Mouse (Mus musculus) embryo, embryonic 11 days (tissue): ENCODE data around the gene Ccpg1.

Experiments used
- DNase-seq: peaks from one replicate; pipeline ENCODE4 v3.0.0-alpha.2; 2015

The Ccpg1 gene

DNA sequence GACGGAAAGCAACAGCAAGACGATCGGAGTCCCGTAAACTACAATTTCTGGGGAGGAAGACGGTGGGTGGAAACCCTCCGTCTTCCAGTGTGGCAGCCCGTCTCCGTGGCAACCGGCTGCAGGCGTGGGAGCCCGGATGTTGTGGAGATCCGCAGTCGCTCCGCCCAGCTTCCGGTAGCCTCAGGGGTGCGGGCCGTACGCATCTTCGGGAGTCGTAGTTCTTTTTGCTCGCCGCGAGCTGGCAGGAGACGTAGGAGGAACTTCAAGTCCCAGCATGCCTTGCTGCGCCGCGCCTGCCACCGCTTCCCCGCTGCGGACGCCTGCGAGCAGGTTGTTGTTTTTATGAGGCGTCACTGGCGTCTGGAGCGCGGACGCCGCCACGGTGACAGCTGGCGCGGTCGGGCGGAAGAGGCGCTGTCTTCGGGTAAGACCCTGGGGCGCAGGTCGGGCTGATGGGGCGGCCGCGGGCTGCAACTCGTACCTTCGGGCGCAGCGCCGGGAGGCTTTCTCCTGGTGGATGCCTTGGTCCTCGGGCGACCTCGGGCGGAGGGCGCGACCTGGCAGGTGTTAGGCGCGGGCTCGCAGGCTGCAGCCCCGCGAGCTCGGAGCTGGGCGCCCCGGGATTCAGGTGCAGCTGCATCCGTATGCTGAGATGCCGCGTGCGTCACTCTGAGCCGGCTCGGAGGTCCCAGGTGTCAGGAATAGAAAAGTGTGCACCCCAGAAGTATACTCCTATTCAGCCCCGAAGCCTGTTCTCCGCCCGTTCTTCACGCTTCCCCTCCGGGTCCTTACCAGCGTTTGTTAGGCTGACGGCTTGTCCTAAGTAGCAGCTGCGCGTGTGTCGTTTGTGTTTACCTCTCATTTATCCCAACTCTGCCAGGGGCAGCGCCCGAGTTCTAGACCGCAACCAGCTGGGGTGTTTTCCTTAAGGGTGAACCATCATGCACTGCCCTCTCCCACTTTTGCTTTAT lies at the start of gene Ccpg1, which contains the start of gene Ccpg1os:
Gene Ccpg1 (plus strand): TSS at position 180 of the 971 bp plus-strand sequence.
Gene Ccpg1os (minus strand): TSS at position 133 of the 971 bp plus-strand sequence.
- peak; percentile 98 for DNase-seq

DNA sequence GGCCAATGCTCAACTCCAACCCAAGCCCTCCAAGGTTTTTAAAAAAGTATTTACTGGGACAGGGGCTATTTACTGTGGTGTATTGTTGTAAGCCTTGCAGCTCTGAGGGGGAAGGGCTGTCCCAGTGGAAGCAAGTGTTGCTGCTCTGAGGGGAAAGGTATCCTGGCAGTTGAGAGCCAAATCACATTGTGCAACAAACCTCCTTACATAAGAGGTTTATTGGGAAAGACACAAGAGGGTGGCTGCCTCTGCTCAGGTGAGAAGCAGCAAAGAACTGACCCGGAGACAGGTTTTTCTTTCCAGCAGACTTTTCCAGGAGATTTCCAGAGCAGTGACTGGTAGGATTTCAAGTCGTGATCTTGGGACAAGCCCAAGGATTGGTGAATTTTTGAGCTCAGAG lies 48.9 kb upstream of the Ccpg1 start:
- DNase-seq = no peak

DNA sequence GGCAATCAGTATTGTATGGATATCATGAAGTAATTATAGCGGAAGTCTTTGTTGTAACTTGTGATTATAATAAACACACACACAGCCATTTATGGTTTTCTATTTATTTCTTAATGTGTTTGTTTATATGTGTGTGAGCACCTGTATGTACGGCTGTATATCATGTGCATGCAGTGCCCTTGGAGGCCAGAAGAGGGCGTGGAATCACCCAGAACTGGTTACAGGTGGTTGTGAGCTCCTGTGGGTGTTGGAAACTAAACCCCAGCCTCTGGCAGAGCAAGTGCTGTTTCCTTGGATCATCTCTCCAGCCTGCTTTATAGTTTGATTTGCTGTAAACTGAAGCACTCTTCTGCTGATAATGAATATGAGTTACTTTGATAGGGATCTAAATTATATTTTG lies 41.8 kb upstream of the Ccpg1 start:
- DNase-seq = no peak

DNA sequence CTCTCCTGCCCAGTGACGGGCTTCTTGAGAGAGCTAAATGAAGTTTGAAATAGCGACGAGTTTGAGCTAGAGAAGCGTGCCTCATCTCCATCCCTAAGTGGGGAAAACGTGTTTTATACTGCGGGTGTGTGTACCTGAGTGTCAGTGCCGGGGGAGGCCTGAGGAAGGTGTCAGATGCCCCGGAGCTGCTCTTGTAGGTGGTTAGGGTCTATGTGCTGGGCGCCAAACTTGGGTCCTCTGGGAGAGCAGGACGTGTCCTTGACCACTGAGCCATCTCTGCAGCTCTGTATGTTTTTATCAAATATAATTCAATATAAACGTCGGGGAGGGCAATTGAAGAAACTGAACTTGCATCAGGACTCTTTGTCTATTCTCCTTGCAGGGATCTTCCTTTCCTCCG lies 40.9 kb upstream of the Ccpg1 start:
- no peak for DNase-seq

DNA sequence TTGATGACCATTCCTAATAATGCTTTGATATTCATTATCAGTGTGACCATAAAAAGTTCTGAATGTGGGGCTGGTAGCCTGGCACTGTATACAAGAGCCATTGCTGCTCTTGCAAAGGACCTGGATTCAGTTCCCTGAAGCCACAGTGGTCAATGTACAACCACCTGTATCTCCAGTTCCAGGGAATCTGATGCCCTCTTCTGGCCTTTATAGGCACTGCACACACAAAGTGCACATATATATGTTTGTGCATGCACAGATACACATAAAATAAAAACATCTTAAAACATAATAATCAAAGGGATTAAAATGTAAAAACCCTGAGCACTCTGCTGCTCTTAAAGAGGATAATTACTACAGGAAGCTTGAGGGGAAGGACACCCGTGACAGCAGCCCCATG lies 38.2 kb upstream of the Ccpg1 start:
- DNase-seq = no peak

DNA sequence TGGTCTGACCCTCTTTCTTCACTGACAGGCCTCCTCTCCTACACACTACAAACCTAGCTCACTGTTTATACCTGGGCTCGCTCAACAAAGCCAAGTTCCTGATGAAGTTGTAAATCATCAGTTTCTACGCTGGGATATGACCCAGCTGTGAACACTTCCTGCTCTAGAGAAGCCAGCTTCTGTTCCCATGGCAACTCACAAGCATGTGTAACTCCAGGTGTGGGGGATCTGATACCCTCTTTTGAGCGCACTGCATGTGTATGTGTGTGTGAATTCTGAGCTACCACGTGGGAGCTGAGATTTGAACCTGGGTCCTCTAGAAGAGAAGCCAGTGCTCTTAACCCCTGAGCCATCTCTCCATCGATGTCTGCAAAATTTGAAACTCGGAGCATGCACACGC lies 35.7 kb upstream of the Ccpg1 start:
- peak; percentile 42 for DNase-seq

DNA sequence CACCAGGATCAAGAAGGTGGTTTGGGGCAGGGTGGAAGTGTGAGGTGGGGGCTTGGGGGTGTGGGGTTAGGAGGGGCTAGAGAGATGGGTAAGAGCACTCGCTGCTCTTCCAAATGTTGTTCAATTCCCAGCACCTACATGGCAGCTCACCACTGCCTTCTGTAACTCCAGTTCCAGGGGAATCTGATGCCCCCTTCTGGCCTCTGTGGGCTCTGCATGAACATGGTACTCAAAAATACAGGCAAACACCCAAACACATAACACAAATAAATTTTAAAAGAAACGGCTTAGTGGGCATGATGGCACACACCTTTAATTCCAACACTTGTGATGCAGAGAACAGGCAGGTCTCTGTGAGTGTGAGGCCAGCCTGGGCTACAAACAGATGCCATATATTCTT lies 30.5 kb upstream of the Ccpg1 start:
- peak; percentile 51 for DNase-seq

DNA sequence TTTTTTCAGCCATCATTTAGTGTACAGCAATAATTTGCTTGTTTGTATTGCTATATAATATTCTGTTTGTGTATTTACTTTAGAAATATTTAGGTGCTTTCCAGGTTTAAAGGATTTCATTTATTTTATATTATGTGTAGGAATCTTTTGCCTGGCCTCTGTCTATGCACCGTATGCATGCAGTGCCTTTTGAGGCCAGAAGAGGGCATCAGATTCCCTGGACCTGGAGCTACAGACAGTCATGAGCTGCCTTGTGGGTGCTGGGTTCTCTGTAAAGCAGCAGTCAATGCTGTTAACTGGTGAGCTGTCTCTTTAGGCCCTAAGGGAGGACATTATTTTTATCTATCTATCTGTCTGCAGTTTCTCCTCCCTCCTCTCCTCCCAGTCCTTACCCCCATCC lies 29.7 kb upstream of the Ccpg1 start:
- DNase-seq = peak; percentile 60

DNA sequence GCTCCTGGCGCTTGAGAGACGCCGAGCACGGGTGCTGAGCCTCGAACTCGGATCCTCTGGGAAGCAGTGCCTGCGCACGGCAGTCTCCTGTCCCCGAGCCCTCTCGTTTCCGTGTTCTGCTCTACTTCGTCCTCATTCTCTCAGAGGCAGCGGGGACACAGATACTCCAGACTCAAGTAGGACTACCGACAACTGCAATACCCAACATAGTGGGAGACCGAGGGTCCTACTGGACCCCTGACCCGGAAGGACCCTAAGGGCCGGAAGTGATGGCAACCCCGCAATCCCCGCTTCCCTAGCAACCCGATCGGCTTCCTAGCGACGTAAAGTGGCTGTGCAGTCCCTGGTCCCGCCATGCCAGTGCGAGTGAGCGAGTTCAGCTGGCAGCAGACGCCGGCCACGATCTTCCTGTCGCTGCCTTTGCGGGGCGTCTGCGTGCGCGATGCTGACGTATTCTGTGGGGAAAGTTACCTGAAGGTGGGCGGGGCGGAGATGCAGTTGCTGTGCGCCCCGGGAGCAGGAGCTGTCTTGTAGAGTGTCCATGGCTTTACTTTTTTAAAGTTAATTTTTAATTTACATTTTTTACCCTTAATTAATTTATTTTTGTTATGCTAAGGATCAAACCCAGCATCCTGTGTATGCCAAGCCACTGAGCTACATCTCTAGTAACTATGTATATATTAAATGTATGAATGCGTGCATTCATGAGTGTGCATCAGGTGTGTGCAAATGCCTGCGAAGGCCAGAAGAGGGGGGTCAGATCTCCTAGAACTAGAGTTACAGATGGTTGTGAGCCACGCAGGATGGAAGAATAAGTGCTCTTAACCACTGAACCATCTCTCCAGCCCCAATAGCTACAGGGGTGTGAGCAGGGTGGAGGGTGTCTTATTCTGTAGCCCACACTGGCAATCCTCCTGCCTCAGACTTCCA lies 26.4 kb upstream of the Ccpg1 start, which contains the start of the genes Dyx1c1 and Gm44503:
Gene Dyx1c1 (plus strand): TSS at position 265 of the 930 bp plus-strand sequence.
Gene Gm44503 (plus strand): TSS at position 332 of the 930 bp plus-strand sequence.
- DNase-seq = peak; percentile 94

DNA sequence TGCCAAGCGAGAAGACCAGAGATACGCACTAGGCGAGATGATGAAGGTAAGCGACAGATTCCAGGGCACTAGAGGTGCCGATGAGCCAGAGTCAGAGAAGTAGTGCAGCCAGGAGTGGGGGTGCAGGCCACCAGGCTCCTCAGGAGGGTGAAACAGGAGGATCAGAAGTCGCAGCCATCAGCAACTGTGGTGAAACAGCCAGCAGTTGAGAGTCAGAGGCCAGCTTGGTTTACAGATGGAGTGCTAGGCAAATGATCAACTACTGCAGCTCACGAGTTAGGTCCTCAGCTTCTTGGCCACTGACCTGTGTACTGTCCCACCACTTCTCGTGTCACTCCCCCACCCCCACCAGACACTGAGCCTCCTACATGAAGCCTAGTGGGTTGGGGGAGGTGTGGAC lies 23.9 kb upstream of the Ccpg1 start:
- DNase-seq = no peak

DNA sequence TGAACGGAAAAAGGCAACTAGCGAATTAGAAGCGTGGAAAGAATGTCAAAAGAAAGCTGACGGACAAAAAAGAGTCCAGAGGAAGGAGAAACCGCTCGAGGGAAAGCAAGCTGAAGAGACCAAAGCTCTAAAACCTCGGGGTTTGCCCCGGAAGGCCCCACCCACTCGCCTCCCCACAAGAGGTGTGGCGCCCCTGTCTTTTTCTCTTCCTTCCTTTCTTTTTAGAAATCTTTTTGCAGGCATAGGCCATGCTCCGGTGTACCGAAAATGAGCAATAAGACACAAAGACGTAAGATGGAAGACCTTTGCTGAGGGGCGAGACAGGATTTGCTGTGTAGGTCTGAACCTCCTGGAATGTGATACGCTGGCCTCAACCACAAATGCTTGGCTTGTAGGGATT lies 23.3 kb upstream of the Ccpg1 start:
- no peak for DNase-seq

DNA sequence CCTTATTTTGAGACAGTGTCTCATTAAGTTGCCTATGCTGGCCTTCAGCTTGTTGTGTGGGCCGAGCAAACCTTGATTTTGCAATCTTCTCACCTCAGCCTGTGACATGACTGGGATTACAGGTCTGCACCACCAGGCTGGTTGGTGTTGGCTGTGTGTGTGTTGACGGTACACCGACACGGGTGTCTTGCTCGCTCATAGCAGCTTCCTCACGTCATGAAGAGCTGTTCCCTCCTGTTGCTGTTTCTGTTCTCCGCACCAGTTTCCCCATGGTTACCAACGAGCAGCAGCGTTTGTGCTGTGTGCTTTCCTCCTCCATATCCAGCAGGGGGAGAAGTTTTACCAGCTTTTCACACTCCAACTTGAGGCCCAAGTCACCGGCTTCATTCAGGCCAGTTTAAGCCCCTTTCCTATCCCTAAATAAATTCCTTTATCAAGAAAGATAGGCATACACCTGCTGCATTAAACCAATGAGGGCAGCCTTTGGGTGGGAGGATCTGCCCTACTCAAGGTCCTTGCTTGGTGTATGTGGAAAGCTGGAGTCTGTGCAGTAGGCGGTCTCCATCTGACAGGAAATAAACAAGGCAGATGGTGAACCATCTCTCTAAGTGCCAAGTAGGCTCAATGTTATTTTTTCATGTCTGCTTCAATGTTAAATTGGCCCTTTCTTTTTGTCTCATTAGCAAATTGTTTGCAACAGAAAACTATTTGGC lies 16.7 kb upstream of the Ccpg1 start:
- DNase-seq = peak; percentile 62

DNA sequence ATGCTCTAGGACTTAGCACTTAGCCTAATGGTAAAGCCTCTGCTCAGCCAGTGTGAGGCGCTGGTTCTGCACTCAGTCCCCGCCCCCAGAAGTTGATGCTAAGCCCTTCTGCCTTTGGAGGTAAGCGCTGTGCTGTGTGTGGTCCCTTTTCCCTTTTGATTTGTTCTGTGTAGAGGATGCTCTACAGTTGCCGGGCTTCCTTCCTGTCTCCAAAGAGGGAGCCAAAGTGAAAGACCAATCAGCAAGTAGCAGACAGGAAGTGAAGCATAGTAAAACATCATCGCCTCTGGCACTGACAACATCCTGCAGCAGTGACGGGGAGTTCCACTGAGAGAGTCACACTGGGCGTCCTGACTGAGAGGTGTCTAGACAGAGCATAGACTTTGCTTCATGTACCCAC lies 15.4 kb upstream of the Ccpg1 start:
- DNase-seq = no peak

DNA sequence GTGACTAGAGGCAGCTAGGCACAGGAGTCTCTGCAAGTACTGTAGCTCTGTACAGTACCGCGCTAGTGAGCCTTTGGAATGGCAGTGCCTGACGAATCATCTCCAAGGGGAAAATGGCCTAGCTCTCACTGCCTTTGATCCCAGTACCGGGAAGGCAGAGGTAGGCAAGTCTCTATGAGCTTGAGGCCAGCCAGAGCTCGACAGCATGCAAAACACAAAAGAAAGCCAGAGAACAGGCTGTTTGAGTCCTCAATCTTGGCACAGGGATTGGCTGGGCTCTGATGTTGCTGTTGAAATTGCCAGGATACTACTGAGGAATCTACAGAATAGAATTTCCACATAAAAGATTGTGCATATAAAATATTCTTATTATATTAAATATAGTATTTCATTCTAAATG lies 12.8 kb upstream of the Ccpg1 start:
- DNase-seq = no peak

DNA sequence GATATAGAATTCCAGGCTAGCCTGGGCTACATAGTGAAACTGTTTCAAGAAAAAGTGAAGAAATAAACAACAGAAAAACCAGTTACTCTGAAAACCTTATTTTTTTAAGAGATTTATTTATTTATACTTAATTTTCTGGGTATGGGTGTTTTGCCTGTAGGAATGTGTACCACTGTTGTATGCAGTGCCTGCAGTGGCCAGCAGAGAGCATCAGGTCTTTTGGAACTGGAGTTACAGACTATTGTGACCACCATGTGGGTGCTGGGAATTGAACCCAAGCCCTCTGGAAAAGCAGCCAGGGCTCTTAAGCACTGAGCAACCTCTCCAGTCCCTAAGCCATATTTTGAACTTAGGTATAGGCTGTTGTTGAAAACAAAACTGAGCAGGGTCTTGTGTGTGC lies 12.2 kb upstream of the Ccpg1 start:
- no peak for DNase-seq

DNA sequence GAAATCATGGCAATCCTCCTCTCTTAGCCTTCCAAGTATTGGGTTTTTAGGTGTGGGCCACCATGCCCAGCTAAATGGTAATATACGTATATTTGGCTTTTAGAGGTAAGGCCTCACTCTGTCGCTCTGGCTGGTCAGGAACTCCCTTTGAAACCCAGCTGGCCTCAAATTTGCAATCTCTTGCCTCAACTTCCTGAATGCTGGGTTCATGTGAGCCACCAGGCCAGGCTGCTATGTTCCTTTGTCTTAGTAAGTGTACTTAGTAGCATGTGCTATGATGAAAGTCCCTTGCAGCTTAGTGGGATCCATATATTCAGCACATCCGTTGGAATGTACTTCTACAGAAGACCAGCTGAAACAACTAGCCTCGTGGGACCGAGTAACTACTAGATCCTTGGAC lies 10.5 kb upstream of the Ccpg1 start:
- DNase-seq = no peak

DNA sequence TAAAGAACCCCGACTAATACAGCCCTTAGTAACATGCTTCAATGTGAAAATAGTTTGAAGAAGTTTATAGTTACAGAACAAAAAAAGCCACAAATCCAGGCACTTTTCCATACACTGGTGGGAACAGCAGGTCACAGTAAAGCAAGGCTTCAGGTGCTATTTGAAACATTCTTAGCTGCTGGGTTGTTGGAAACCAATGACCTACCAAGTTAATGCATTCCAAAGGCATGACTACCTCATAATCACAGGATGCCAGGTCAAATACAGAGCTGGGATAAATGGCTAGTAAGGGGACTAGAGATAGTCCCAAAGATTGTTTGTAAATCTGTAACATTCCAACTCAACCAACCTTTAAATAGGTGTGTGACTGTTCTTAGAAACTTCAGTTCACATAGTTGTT lies 10.0 kb upstream of the Ccpg1 start:
- DNase-seq = no peak

DNA sequence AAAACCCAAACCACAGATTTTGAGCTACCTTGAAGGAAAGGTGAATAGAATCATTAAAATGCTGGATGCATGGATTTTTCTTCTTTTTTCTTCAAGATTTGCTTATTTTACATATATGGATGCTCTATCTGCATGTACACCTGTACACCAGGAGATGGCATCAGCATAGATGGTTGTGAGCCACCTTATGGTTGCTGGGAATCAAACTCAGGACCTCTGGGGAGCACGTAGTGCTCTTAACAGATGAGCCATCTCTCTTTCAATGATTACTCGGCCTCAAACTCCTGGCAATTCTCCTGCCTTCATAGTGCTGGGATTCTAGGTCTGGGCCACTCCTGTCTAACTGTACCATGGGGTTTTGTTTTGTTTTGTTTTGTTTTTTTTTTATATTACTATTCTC lies 2.2 kb upstream of the Ccpg1 start:
- no peak for DNase-seq

DNA sequence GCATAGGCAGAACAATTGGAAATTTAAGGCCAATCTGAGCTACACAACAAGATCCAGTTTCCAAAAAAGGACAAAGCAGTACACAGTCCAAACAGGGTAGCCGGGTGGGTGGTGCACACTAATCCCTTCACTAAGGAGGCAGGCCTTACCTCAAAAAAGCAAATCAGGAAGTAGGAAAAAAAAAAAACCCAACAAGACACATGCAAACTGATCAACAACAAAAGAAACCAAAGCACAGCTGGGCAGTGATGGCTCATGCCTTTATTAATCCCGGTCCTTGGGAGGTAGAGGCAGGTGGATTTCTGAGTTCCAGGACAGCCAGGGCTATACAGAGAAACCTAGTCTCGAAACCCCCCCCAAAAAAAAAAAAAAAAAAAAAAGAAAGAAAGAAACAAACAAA lies 2.5 kb downstream of the Ccpg1 start:
- DNase-seq = no peak

DNA sequence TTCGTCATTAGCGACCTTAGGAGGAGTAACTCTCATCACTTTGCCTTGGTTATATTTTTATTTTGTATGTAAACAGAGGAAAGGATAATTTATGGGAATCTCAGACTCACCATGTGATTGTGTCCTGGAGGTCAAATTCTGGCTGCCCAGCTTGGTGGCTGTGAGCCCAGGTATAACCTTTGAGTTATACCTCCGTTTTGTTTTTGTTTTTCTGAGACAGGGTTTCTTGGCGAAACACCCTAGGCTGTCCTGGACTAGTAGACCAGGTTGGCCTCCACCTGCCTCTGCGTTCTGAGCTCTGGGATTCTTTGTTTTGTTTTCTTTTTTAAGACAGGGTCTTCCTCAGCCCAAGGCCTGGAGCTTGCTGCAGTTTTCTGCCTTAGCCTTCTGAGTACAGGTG lies 3.5 kb downstream of the Ccpg1 start:
- DNase-seq = no peak

DNA sequence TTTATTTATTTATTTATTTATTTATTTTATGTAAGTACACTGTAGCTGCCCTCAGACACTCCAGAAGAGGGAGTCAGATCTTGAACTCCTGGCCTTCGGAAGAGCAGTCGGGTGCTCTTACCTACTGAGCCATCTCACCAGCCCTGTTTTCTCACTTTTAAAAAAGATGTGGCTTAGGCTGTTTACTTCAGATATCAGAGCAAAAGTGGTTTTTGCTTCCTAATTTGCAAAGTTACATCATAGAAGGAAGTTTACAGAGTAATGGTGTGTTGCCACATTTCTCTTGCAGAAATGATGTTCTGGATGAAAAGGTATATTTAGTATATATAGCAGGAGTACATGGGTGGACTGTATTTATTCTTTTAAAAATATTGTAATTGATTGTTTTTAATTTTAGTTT lies 6.2 kb downstream of the Ccpg1 start:
- no peak for DNase-seq

DNA sequence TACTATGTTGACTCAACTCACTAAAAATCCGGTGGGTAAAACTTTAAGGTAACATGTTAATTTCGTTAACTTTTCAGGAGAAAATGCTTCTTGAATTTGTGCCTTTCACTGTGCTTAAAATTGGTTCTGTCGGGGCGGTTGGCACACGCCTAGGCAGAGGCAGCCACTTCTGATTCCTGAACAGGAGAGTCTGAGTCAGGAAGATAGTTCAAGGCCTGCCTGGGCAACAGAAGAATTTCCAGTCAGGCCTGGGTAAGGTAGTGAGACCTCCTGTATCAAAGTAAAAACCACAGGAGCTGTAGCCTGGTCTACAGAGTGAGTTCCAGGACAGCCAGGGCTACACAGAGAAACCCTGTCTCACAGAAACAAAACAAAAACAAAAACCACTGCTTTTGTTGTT lies 7.3 kb downstream of the Ccpg1 start:
- DNase-seq = no peak

DNA sequence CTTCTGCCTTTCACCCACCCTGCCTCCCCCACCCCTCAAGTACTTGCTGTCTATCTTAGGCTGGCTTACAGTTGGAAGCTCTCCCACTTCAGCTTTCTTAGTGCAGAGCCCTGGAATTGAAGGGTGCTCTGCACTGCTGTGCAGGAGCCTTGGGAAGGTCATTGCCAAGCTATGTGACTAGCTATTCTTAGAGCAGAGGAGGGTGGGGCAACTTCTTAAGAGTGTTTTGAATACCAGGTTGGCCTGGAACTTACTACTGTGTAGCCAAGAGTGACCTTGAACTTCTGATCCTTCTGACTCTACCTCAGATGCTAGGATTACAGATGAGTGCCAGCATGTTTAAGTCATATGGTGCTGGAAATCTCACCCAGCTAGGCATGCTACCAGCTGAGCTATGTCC lies 10.9 kb downstream of the Ccpg1 start:
- no peak for DNase-seq
